In genomic region chr2:155848291-155848690, GRCm38 (mm10) we compare ENCODE assay signal across 8 mouse cellular contexts. TPM values are rescaled to one million over a fixed set of nuclear protein-coding genes. Genes with fewer than 3 reads are reported as not detected.
A peak's percentile ranks its signal among the peaks of the same experiment; 100 is the strongest.
DNase-seq lines count a peak whose midpoint lies in the region; ATAC-seq lines count a peak whose summit lies in the region.

No protein-coding gene starts in this region.

- intact Hi-C loops in left cerebral cortex, postnatal 36 days (cut with DNase I), result loop anchor here (1.0 kb wide), 1 partner anchor 98 kb away; no protein-coding TSS in a partner anchor

- no peaks in the 10 kb centered on the region for H3K27me3 ChIP-seq in kidney, embryonic 14.5 days (ENCODE audit: control insufficient read depth, insufficient read depth, low read length)
- H3K27me3 ChIP-seq in intestine, embryonic 15.5 days (replicated peaks), result no peaks in the 10 kb centered on the region

- no peak overlapping the region for H3K9ac ChIP-seq in kidney, embryonic 14.5 days (ENCODE audit: low read depth, low read length)
- H3K9ac ChIP-seq in intestine, embryonic 15.5 days, result no peak overlapping the region

- 37% methylated on average over 6 of the region's 6 CpGs for WGBS in kidney, embryonic 14.5 days
- 29% methylated on average over 6 of the region's 6 CpGs for WGBS in intestine, embryonic 15.5 days

- no peak for ATAC-seq in kidney, embryonic 14.5 days (ENCODE audit: low FRiP score, low TSS enrichment)
- ATAC-seq in intestine, embryonic 15.5 days, result peak; percentile 16
- peak; percentile 76 for ATAC-seq in monocyte, adult 5-6 weeks (replicated peaks; ENCODE audit: insufficient number of reproducible peaks, low FRiP score, low TSS enrichment, poor library complexity, severe bottlenecking)

- H3K4me2 ChIP-seq in kidney, embryonic 14.5 days (replicated peaks; ENCODE audit: low read depth, low read length), result no peak overlapping the region
- no peak overlapping the region for H3K4me2 ChIP-seq in intestine, embryonic 15.5 days (replicated peaks)

- no peaks in the 10 kb centered on the region for H3K9me3 ChIP-seq in kidney, embryonic 14.5 days (ENCODE audit: control insufficient read depth, low read length)
- no peaks in the 10 kb centered on the region for H3K9me3 ChIP-seq in intestine, embryonic 15.5 days

- no peaks in the 10 kb centered on the region for H3K4me1 ChIP-seq in kidney, embryonic 14.5 days (ENCODE audit: control insufficient read depth, insufficient read depth, low read length)
- H3K4me1 ChIP-seq in intestine, embryonic 15.5 days (replicated peaks), result no peaks in the 10 kb centered on the region

- H3K36me3 ChIP-seq in kidney, embryonic 14.5 days (ENCODE audit: control insufficient read depth, insufficient read depth, low read length), result peaks cover 42% of the 10 kb centered on the region
- H3K36me3 ChIP-seq in intestine, embryonic 15.5 days, result peaks cover 21% of the 10 kb centered on the region; the same call in 1 of the 2 replicates

- no peak overlapping the region for H3K27ac ChIP-seq in kidney, embryonic 14.5 days (ENCODE audit: low read depth, low read length)
- no peak overlapping the region for H3K27ac ChIP-seq in intestine, embryonic 15.5 days

- peak; percentile 61 for DNase-seq in kidney, adult 11 months
- peak; percentile 81 to 86 for DNase-seq in cerebellum, adult 18-20 months
- DNase-seq in frontal cortex, postnatal 25 days (ENCODE audit: low spot score in 2 of 2), result peak; percentile 74 to 80
- DNase-seq in left cerebral cortex, postnatal 36 days (ENCODE audit: low spot score in 2 of 2), result peak; percentile 69 to 78
- peak; percentile 53 to 74 for DNase-seq in spleen, postnatal 14 days (ENCODE audit: low spot score in 2 of 2)

- H3K4me3 ChIP-seq in kidney, embryonic 14.5 days (ENCODE audit: low read length), result no peak overlapping the region
- no peak overlapping the region for H3K4me3 ChIP-seq in intestine, embryonic 15.5 days (replicated peaks)

RNA-seq across cellular contexts. Expression of gene Fam83c, which starts 13.6 kb away (rescaled TPM):
- polyA plus RNA-seq in kidney, embryonic 14.5 days (2014; fragmentation: Nextera tagmentation; extraction: Ambion mirVana), result 0.07 TPM in 1 of 2 replicates, not detected in the other
- polyA plus RNA-seq in intestine, embryonic 15.5 days (2015; fragmentation: Nextera tagmentation; extraction: Ambion mirVana), result 0.30 and 0.53 TPM in 2 replicates
- not detected for total RNA-seq in left cerebral cortex, postnatal 36 days (2021)
- not detected in 3 replicates for total RNA-seq in monocyte, adult 5-6 weeks (2017)

RNA-seq across cellular contexts. Expression of gene Eif6, which starts 21.6 kb away (rescaled TPM):
- polyA plus RNA-seq in kidney, embryonic 14.5 days (2014; fragmentation: Nextera tagmentation; extraction: Ambion mirVana), result 187 and 202 TPM in 2 replicates
- 263 and 265 TPM in 2 replicates for polyA plus RNA-seq in intestine, embryonic 15.5 days (2015; fragmentation: Nextera tagmentation; extraction: Ambion mirVana)
- 10 to 100 TPM; 66.1 to 80.5 TPM for total RNA-seq in left cerebral cortex, postnatal 36 days (2021)
- 38.9 to 84.9 TPM (median 83.4 TPM) in 3 replicates for total RNA-seq in monocyte, adult 5-6 weeks (2017)

RNA-seq across cellular contexts. Expression of gene BC029722, which starts 29.1 kb away (rescaled TPM):
- polyA plus RNA-seq in kidney, embryonic 14.5 days (2014; fragmentation: Nextera tagmentation; extraction: Ambion mirVana), result 7.8 and 11.4 TPM in 2 replicates
- 22.0 and 24.1 TPM in 2 replicates for polyA plus RNA-seq in intestine, embryonic 15.5 days (2015; fragmentation: Nextera tagmentation; extraction: Ambion mirVana)
- total RNA-seq in left cerebral cortex, postnatal 36 days (2021), result 10 to 100 TPM; 54.9 to 65.9 TPM
- total RNA-seq in monocyte, adult 5-6 weeks (2017), result 8.5 to 10.6 TPM (median 9.7 TPM) in 3 replicates
